Mouse (Mus musculus) kidney, adult 2 months (tissue): ENCODE measurements at regions not wholly inside any gene's neighbourhood (a gene's known extent, or its start where the extent isn't known, plus 50 kb on each side); places are given as distances from the start of the nearest gene placed in this dataset.
A peak's percentile ranks its signal among the peaks of the same experiment; 100 is the strongest.

Experiments used
- DNase-seq: peaks from one replicate; pipeline ENCODE4 v3.0.0; 2021
- H3K27ac ChIP-seq: fragments of 200-500 bp; 2 replicates; pipeline ENCODE4 v1.5.1; 2012; ENCODE audit warnings: low read depth, low read length, control low read depth, inconsistent platforms; ENCODE audit not compliant: insufficient read depth
- H3K27me3 ChIP-seq: fragments of 200-500 bp; replicated peaks from 2 replicates; pipeline ENCODE4 v1.6.1; 2012; ENCODE audit warnings: mild to moderate bottlenecking, moderate library complexity, low read length, inconsistent platforms; ENCODE audit not compliant: control insufficient read depth, insufficient read depth
- H3K36me3 ChIP-seq: fragments of 200-500 bp; 2 replicates; pipeline ENCODE4 v1.6.1; 2012; ENCODE audit warnings: mild to moderate bottlenecking, moderate library complexity, low read length, inconsistent platforms; ENCODE audit not compliant: control insufficient read depth, insufficient read depth
- H3K4me1 ChIP-seq: fragments of 200-500 bp; 2 replicates; pipeline ENCODE4 v1.6.1; 2011; ENCODE audit warnings: low read length; ENCODE audit not compliant: control insufficient read depth, insufficient read depth
- H3K4me3 ChIP-seq: fragments of 200-500 bp; 2 replicates; pipeline ENCODE4 v1.5.1; 2011; ENCODE audit warnings: mild to moderate bottlenecking, low read depth, low read length, control low read depth; ENCODE audit not compliant: insufficient read depth
- CTCF ChIP-seq: fragments of 200-500 bp; conservative IDR thresholded peaks from 2 replicates; pipeline ENCODE4 v1.5.1; 2011; ENCODE audit warnings: low read depth, mild to moderate bottlenecking, control low read depth, low read length, moderate library complexity, mixed read lengths; ENCODE audit not compliant: insufficient read depth, insufficient read length
- POLR2A ChIP-seq: fragments of 200-500 bp; IDR thresholded peaks from one replicate; pipeline ENCODE4 v1.6.1; 2011; ENCODE audit warnings: low read depth, low read length, control low read depth
- WGBS: fragments of 180-500 bp; shearing (Covaris S2); methylation state at CpG from one replicate; pipeline ENCODE4 v1.1.7; 2018; 5-methylcytosine and 5-hydroxymethylcytosine counted together

DNA sequence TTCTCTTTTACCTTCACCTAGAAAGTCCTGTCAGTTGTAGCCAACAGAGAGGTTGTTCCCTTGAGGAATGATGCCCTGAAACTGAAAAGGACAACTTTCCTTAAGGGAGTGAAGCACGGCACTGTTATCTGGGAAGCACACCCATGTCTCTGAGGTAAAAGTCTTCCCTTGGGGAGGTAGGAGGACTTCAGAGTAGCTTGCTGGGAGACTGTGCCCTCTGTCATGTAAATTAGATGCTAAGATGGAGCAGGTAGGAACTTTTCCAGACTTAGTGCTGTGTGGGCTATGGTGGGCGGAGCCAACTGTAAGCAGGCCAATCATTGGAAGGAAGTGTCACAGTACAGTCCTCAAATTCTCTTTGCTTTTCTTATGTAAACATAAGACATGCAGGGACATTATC is 240.3 kb upstream of the Gm765 start:
- no peak for DNase-seq
- TF ChIP-seq CTCF (no peak), POLR2A (no peak)
- H3K4me1 ChIP-seq, result no peaks in the 10 kb centered on the region
- H3K27me3 ChIP-seq, result no peaks in the 10 kb centered on the region
- 84% methylated on average over 2 of the region's 2 CpGs for WGBS
- H3K36me3 ChIP-seq, result no peaks in the 10 kb centered on the region
- H3K4me3 ChIP-seq, result no peak overlapping the region
- no peak overlapping the region for H3K27ac ChIP-seq

DNA sequence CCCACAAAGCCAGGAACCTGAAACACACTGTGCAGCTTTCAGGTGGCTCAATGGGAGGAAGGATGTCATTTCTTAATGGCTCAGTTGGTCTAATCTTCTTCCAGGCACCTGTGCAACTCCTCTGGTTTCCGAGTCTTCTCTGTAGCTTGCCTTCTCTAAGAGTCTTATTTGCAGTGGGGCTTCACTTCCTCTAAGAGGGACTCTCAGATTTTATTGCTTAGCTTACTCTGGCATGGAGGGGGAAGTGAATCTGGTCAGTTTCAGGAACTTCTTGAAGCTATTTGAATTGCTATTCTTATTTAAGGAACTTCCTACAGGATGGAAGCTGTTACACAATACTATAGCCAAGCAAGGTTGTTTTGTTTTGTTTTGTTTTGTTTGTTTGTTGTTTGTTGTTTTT is 232.7 kb upstream of the Gm765 start:
- DNase-seq, result no peak
- no peak overlapping the region for H3K4me3 ChIP-seq
- no peak overlapping the region for H3K27ac ChIP-seq
- H3K4me1 ChIP-seq, result no peaks in the 10 kb centered on the region
- TF ChIP-seq POLR2A, result no peak
- TF ChIP-seq CTCF, result no peak
- no peaks in the 10 kb centered on the region for H3K36me3 ChIP-seq
- H3K27me3 ChIP-seq, result no peaks in the 10 kb centered on the region
- 84% methylated on average over 1 of the region's 1 CpGs for WGBS

DNA sequence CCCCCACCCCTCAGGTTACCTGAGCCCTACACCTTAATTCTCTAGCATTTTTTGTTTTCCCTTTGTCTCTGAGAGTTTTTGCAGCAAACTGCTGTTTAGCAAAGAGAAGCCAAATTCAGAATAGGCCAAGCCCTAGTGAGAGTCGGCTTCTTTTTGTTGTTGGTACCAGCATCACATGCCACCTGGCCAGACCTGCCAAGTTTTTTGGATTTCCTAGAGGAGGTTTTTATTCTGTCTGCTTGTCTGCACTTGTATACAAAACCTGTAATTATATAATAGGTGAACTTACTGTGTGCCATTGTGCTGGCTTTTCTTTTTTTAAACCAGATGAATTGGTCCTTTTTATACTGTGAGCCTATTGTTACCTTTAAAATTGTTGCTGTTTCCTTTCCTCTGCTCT is 213.1 kb upstream of the Gm765 start:
- H3K4me3 ChIP-seq, result no peak overlapping the region
- WGBS, result 92% methylated on average over 1 of the region's 1 CpGs
- TF ChIP-seq CTCF (no peak), POLR2A (no peak)
- no peaks in the 10 kb centered on the region for H3K4me1 ChIP-seq
- DNase-seq, result no peak
- no peaks in the 10 kb centered on the region for H3K36me3 ChIP-seq
- H3K27ac ChIP-seq, result no peak overlapping the region
- no peaks in the 10 kb centered on the region for H3K27me3 ChIP-seq

DNA sequence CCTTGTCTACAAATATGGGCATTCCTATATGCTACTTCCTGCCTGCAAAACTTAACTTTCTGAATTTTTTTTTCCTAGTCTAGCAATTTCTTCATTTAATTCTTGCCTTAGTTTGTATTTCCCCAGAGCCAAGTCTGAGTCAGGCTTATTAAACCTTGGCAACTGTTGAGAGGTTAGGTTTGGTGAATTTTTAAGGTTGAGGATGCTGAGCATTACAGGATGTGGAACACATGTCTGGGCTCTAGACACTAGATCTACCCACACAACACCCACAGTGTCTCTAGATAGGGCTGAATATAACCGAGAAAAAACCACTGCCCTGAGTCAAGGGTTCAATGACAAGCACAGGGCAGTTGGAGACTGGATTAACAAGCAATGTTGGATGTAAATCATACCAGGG is 211.4 kb upstream of the Gm765 start:
- H3K4me1 ChIP-seq, result no peaks in the 10 kb centered on the region
- no peaks in the 10 kb centered on the region for H3K27me3 ChIP-seq
- H3K36me3 ChIP-seq, result no peaks in the 10 kb centered on the region
- no peak overlapping the region for H3K27ac ChIP-seq
- no peak overlapping the region for H3K4me3 ChIP-seq
- WGBS, result 79% methylated on average over 1 of the region's 1 CpGs
- no peak for DNase-seq
- no peak for TF ChIP-seq POLR2A
- TF ChIP-seq CTCF, result no peak

DNA sequence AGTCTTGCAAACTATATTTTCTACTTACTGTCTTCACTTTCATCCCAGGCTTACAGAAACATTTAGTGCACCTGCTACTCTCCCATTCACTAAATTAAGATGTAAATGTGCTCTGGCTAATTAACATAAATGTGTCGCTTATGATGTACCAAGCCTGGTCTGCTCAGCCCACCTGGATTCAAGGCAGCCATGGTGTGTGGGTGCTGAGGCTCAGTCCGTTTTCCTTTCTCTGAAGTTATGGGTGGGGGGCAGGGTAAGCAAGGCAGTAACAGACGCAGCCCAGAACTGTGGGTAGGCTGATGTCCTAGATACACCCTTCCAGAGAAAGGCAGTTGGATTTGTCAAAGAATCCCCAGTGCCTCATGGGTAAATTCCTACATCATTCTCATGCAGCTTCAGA is 209.2 kb upstream of the Gm765 start:
- Histone ChIP-seq H3K36me3 (no peaks in the 10 kb centered on the region), H3K4me3 (no peak overlapping the region), H3K27ac (no peak overlapping the region), H3K27me3 (no peaks in the 10 kb centered on the region; the same call in 1 of the 2 replicates), H3K4me1 (no peaks in the 10 kb centered on the region)
- no peak for TF ChIP-seq CTCF
- no peak for TF ChIP-seq POLR2A
- WGBS, result 82% methylated on average over 3 of the region's 3 CpGs
- no peak for DNase-seq

DNA sequence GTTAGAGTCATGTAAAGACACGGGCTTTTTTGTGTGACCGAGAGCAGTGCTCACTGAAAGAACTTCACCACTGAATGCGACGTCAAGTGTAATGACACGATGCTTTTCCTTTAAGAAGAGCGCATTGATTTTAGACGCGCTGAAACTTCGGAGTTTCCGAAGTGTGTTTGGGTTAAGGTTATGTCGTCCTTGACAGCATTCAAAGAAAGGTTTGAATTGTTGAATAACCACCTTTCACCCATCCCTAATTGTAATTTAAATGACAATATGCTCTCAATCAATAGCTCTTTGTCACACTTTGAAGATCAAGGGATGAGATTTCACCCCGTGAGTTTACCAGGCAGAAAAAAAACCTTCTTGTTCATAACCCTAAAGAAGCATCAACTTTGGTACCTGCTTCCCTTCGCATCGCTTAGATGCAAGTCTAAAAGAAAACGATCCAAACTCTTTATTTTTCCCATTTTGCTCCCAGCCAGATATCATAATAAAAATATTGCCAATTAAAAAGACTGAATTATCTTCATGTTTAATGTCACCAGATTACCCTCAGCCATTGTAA is 184.4 kb upstream of the Gm765 start:
- Histone ChIP-seq H3K27me3 (no peaks in the 10 kb centered on the region), H3K27ac (no peak overlapping the region), H3K36me3 (no peaks in the 10 kb centered on the region), H3K4me3 (no peak overlapping the region), H3K4me1 (no peaks in the 10 kb centered on the region)
- WGBS, result 67% methylated on average over 15 of the region's 15 CpGs
- TF ChIP-seq CTCF, result no peak
- no peak for DNase-seq

DNA sequence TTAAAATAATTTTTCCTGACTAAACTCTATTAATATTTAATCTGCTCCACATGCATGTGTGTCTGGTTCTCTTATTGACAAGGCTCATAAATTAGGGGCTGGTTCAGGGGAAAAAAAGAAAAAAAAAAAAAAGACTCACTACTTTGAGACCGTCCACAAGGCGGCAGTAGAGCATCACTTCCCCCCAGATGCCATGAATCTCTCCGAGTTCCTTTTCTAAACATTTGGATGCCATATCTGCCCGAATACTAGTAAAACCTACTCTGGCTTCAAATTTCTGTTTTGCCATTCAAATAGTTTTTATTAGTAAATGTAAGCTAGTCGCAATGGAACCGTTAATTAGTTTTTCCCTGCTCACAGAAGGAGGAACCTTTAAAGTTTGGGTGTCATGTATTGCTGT is 182.7 kb upstream of the Gm765 start:
- no peak overlapping the region for H3K27ac ChIP-seq
- H3K27me3 ChIP-seq, result no peaks in the 10 kb centered on the region
- H3K36me3 ChIP-seq, result no peaks in the 10 kb centered on the region
- no peaks in the 10 kb centered on the region for H3K4me1 ChIP-seq
- 6% methylated on average over 6 of the region's 6 CpGs for WGBS
- peak; percentile 30 for DNase-seq
- H3K4me3 ChIP-seq, result no peak overlapping the region
- TF ChIP-seq POLR2A (no peak), CTCF (peak; percentile 75)

DNA sequence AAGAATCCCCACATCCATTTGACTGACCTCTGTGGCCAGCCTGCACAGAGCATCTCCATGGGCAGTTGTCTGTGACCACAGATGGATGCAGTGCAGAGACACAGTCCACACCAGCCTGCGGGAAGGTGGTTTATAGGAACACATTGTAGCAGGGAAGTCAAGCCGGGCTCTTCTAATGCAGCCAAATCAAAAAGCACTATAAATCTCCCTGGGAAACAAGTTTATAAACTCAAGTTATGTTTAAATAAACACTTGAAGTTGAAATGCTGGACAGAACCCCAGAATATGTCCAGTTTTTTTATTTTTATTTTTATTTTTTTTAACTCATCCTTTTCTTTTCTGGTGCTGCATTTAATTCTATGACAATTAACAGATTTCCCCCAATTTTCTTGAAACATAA is 182.1 kb upstream of the Gm765 start:
- TF ChIP-seq CTCF (no peak), POLR2A (no peak)
- Histone ChIP-seq H3K27ac (no peak overlapping the region), H3K4me3 (no peak overlapping the region), H3K4me1 (no peaks in the 10 kb centered on the region), H3K27me3 (no peaks in the 10 kb centered on the region), H3K36me3 (no peaks in the 10 kb centered on the region)
- DNase-seq, result no peak
- 55% methylated on average over 2 of the region's 2 CpGs for WGBS
